Mouse (Mus musculus): ENCODE measurements around the gene Acot5.
"Not testable (repeated sequence)": the region's sequence is repeated elsewhere in the genome, so short reads cannot be mapped to it uniquely, and the experiment has no call there.

Gene Acot5

GRCm38 (mm10) chr12:84068986-84069385 is at the start of gene Acot5:
TSS of gene Acot5 (plus strand) at chr12:84069325.
- no peak for DNase-seq (ENCODE audit: low read depth, low spot score)

DNA sequence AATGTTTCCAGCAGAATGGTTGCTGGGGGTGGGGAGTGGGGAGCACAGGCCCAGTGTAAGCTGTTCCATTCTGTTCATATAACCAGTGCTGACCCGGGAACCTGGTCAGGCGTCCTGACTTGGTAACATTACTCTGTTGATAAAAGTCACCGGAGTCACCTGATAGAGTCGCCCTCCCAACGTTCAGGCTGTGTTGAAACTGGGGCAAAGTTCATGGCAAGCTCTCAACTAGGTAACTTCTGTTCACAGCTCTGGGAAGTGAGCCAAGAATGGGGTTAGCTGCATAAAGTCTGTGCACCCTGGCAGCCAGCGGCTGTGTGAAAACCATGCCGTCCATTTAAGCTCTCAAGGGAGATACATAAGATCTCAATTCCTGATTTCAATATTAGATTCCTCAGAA is 48.6 kb upstream of the Acot5 start:
- DNase-seq (ENCODE audit: low read depth, low spot score): not testable (repeated sequence)

DNA sequence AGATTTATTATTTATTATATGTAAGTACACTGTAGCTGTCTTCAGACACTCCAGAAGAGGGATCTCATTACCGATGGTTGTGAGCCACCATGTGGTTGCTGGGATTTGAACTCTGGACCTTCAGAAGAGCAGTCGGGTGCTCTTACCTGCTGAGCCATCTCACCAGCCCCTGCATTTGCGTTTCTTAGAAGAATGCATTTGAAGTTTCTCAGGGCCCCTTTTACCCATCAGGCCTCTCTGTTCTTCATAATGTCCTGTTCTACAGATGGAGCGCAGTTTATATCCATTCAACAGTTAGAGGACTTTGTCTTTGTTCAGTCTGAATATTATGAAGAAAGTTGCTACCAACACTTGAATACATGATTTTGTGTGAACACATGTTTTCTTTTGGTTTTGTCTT is 46.9 kb upstream of the Acot5 start:
- DNase-seq (ENCODE audit: low read depth, low spot score): not testable (repeated sequence)

GRCm38 (mm10) chr12:84023052-84023745 is 45.9 kb upstream of the Acot5 start:
- no peak for DNase-seq (ENCODE audit: low read depth, low spot score)

DNA sequence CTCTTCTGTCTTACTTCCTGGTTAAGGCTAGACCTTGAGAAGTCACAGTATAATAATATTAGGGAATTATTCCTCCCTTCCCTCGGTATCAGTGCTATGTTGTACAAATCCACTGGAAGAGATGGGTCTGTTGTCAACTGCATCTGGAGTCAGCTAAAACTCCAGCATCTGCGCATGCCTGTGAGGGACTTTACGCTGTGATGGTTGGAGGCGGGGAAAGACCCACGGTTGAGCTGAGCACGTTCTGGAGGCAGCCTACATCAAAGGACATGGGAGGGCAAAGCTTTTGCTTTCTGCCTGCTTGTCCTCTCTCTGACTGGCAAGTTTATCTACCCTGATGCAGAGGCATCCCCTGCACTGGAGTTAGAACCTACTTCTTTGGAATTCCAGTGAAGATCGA is 43.2 kb upstream of the Acot5 start:
- no peak for DNase-seq (ENCODE audit: low read depth, low spot score)

DNA sequence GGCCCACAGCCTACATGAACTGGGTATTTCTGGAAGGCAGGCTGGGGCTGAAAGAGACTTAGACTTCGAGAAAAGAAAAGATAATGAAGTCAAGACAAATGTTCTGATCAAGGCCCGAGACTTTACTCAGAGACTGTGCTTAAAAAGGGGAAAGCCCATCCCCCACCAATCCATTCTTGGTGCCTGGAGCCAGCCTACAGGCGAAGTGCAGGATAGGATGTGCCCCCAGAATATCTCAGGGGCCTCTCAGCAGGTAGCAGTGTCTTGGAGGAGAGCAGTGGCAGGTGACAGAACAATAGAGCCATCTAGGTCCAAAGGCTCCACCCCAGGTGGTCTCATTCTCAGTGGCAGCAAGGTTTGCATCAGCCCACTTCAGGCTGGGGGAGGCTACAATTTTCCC is 40.8 kb upstream of the Acot5 start:
- DNase-seq (ENCODE audit: low read depth, low spot score): not testable (repeated sequence)

DNA sequence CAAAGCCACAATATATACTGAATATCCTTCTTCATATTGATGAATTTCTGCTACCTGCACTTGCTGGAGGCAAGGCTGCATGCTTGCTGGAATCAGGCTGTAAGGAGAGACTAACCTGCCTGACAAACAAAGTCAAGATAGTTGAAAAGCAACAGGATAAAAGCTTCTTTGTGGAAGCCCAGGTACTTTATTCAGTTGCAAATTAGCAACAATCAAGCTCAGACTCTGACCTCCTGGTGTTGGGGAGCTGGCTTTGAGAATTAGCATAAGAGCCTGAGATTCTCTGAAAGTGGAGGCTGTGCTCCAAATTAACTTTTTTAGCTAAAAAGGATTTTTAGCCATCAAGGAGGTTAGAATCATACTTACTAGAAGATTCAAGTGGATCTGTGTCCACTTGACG is 40.1 kb upstream of the Acot5 start:
- not testable (repeated sequence) for DNase-seq (ENCODE audit: low read depth, low spot score)

DNA sequence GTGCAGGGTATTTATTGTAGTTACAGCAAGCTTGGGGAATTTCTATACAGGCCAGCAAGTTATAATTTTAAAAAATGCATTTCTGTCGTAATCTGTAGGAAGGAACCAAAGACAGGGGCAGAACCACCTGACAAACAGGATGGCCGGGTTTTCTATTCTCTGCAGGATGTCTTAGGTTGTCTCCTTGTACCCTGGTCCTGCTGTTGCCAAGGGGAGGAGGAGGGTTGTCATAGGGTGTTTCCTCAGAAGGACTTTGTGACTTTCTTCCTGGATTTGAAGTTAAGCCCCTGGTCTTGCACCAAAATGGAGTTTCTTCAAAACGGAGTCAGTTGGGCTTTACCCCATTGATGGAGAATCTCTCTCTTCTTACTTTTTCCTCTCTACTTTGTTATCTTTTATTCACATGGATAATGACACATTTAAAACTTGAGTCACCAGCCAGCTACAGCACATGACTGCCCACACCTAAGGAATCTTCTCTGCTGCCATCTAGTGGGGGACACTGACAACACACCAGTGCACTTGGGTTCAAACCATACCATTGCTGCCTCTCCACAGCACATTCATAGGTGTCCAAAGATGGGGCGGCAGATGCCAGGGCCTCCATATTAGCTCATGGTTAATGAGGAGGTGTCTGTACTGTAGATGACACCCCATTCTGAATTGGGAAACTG is 38.3 kb upstream of the Acot5 start:
- DNase-seq (ENCODE audit: low read depth, low spot score): peak; percentile 93

- no peak for DNase-seq (ENCODE audit: low read depth, low spot score)
Observed at GRCm38 (mm10) chr12:84032854-84033253, 36.3 kb upstream of the Acot5 start.

- DNase-seq (ENCODE audit: low read depth, low spot score): not testable (repeated sequence)
Observed at GRCm38 (mm10) chr12:84033302-84033701, 35.8 kb upstream of the Acot5 start.

GRCm38 (mm10) chr12:84034108-84034507 is 35.0 kb upstream of the Acot5 start:
- no peak for DNase-seq (ENCODE audit: low read depth, low spot score)

DNA sequence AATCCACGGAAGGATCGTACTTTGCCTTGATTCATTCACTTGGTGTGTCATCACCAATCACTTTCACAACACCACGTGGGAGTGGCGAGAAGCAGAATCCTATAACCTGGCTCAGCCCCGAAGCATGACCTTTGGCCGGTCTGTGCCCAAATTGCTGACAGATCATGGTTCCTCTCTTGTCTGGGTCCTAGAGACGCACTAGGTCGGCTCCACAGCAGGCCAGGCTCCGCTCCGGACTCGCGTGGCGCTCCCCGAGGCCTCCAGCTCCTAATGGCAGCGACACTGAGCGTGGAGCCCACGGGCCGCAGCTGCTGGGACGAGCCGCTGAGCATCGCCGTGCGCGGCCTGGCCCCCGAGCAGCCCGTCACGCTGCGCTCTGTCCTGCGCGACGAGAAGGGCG is 30.9 kb upstream of the Acot5 start, which contains the start of gene Acot4:
Gene Acot4 (plus strand): TSS at position 139 of the 400 bp plus-strand sequence.
- peak; percentile 40 for DNase-seq (ENCODE audit: low read depth, low spot score)

DNA sequence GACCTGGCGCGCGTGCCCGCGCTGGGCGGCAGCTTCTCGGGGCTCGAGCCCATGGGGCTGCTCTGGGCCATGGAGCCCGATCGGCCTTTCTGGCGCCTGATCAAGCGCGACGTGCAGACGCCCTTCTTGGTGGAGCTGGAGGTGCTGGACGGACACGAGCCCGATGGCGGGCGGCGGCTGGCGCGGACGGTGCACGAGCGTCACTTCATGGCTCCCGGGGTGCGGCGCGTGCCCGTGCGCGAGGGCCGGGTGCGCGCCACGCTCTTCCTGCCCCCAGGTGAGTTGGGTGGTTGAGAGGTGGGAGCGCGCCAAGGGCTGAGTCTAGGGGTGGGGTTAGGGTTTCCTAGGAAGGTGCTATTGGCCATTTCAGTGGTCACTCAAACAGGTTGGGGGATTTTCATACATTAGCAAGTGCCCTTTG is 30.4 kb upstream of the Acot5 start, which contains the start of gene Gm49366:
Gene Gm49366 (plus strand): TSS at position 245 of the 421 bp plus-strand sequence.
- peak; percentile 71 for DNase-seq (ENCODE audit: low read depth, low spot score)

GRCm38 (mm10) chr12:84042248-84042647 is 26.9 kb upstream of the Acot5 start:
- DNase-seq (ENCODE audit: low read depth, low spot score): no peak

DNA sequence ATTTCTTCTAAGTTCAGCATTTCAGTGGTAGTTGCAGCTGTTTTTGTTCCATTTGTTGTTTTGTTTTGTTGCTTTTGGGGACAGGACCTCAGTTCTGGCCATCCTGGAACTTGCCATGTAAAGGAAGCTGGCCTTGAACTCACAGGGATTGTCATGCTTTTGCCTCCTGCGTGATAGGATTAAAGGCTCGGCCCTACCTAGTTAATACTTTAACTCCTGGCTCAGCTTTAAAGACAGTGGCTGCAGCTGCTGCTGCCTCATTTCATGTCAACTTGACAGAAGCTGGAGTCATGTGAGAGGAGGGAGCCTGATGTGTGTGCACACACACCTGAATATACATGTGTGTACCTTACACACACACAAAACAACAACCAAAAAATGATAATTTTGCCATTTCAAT is 25.1 kb upstream of the Acot5 start:
- DNase-seq (ENCODE audit: low read depth, low spot score): no peak

- DNase-seq (ENCODE audit: low read depth, low spot score): no peak
Observed at GRCm38 (mm10) chr12:84046906-84047305, 22.2 kb upstream of the Acot5 start.

GRCm38 (mm10) chr12:84050744-84051143 is 18.4 kb upstream of the Acot5 start:
- not testable (repeated sequence) for DNase-seq (ENCODE audit: low read depth, low spot score)

GRCm38 (mm10) chr12:84051937-84052474 is 17.1 kb upstream of the Acot5 start, which contains the start of gene Acot3:
TSS of gene Acot3 (plus strand) at chr12:84052144.
- no peak for DNase-seq (ENCODE audit: low read depth, low spot score)

DNA sequence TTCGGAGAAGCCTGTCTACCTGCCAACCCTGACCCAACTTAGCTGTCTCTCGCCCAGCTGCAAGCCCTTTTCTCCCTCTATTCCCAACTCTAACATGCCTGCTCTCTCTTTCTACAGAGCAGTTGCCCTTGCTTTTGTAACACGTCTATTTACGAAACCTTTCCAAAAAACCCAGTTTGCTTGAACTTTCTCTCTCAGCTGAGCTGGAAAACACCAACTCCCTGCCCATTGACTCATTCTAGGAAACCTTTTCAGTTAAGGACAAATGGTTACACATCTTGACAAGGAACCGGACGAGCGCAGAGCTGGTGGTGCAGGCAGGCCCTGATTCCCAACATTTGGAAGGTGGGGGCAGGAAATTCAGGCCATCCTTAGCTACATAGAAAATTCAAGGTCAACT is 16.5 kb upstream of the Acot5 start:
- DNase-seq (ENCODE audit: low read depth, low spot score): peak; percentile 7

- peak; percentile 25 for DNase-seq (ENCODE audit: low read depth, low spot score)
Observed at GRCm38 (mm10) chr12:84053173-84053572, 16.0 kb upstream of the Acot5 start.

DNA sequence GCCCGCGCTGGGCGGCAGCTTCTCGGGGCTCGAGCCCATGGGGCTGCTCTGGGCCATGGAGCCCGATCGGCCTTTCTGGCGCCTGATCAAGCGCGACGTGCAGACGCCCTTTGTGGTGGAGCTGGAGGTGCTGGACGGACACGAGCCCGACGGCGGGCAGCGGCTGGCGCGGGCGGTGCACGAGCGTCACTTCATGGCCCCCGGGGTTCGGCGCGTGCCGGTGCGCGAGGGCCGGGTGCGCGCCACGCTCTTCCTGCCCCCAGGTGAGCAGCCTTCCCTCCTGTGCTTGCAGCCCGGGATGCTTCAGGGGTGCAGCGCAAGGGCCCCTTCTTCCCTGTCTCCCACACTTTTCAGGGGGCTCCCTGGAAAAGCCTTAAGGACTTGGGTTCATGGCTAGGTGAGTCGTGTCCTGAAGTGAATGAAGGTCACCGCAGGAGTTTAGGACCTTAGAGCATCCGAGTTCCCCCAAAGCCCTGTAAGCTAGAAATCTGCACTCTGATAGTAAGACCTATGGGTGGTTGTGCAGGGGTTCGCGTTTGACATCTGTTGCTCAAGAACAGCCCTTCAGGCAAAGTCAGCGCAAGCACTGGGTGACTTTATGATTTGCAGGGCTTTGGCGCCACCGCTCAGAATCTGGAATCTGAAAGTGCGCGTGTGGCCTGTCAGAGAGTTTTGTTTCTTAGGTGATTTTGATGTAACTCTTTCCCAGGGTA is 15.3 kb upstream of the Acot5 start:
- peak; percentile 64 for DNase-seq (ENCODE audit: low read depth, low spot score)

GRCm38 (mm10) chr12:84060946-84061345 is 8.2 kb upstream of the Acot5 start:
- peak; percentile 62 for DNase-seq (ENCODE audit: low read depth, low spot score)

Measured in brain, adult 2 months (tissue).